Mouse (Mus musculus) embryonic facial prominence, embryonic 10.5 days (tissue): Measurements from ENCODE around the gene Dhrs7c. TPM values are rescaled to one million over a fixed set of nuclear protein-coding genes. Genes with fewer than 3 reads are reported as not detected.

Source experiments
- DNase-seq: peaks from one replicate; pipeline ENCODE4 v3.0.0-alpha.2; 2017; ENCODE audit warnings: low spot score
- H3K27ac ChIP-seq: fragments of 300-500 bp; sonication (generic); replicated peaks from 2 replicates; pipeline ENCODE4 v1.5.1; 2016; ENCODE audit warnings: mild to moderate bottlenecking
- H3K27me3 ChIP-seq: fragments of 300-500 bp; sonication (generic); replicated peaks from 2 replicates; pipeline ENCODE4 v1.6.1; 2016; ENCODE audit warnings: low read depth, mild to moderate bottlenecking; ENCODE audit not compliant: poor library complexity, severe bottlenecking
- H3K36me3 ChIP-seq: fragments of 300-500 bp; sonication (generic); replicated peaks from 2 replicates; pipeline ENCODE4 v1.6.1; 2016; ENCODE audit warnings: mild to moderate bottlenecking, moderate library complexity
- H3K4me1 ChIP-seq: fragments of 300-500 bp; sonication (generic); 2 replicates; pipeline ENCODE4 v1.6.1; 2016
- H3K4me3 ChIP-seq: fragments of 300-500 bp; sonication (generic); 2 replicates; pipeline ENCODE4 v1.5.1; 2016; ENCODE audit warnings: mild to moderate bottlenecking, moderate library complexity
- H3K9me3 ChIP-seq: fragments of 300-500 bp; sonication (generic); 2 replicates; pipeline ENCODE4 v1.6.1; 2016; ENCODE audit warnings: mild to moderate bottlenecking
- WGBS: fragments of 180-500 bp; shearing (Covaris S2); methylation state at CpG from one replicate; pipeline ENCODE4 v1.1.7; 2016; 5-methylcytosine and 5-hydroxymethylcytosine counted together
- polyA plus RNA-seq: library from polyadenylated mRNA; unstranded; fragments of >200 nt; fragmentation: Nextera tagmentation; extraction: Ambion mirVana; gene quantifications from 2 replicates; pipeline ENCODE4 v1.2.1, GENCODE M21; 2016

The Dhrs7c gene
- polyA plus RNA-seq, 1 experiment from 2014 or later, result not detected

DNA sequence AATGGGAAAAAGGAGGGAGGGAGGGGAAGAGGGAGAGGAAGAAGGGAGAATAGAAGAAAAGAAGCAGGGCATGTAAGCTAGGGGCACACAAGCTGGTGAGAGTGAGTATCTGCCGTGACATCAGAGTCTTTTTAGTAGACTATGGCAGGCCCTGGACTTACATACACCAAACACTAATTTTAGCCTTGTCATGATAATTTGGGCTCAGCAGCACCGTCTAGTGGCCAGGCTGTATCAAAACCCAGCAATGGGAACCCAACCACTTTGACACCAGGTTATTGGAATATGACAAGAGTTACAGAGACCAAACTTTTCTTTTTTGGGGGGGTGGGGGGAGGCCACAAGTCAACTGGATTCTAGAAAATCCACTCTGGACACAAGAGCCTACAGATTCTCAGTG is 57.0 kb downstream of the Dhrs7c start:
- H3K36me3 ChIP-seq, result no peaks in the 10 kb centered on the region
- 44% methylated on average over 2 of the region's 2 CpGs for WGBS
- peaks cover 20% of the 10 kb centered on the region for H3K4me1 ChIP-seq
- H3K27me3 ChIP-seq, result no peaks in the 10 kb centered on the region
- no peaks in the 10 kb centered on the region for H3K9me3 ChIP-seq
- H3K27ac ChIP-seq, result no peak overlapping the region
- DNase-seq, result peak; percentile 36
- H3K4me3 ChIP-seq, result no peak overlapping the region

DNA sequence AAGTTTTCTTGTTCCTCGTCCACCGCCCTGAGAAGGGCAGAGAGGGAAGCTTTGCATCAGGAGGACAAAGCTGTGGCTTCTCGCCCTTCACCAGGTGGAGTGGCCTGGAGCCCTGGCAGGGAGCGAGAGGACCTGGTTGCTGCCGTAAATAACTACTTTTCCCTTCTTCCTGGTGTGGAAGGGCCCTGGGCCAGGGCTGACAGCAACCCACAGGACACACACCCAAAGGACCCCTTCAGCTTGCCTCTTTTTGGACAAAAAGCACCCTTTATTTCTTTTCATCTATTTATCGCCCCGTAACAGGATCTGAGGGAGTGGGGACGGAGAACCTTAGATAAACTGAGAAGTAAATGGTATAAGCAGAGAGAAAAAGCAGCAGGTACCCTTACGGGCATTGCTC is 60.5 kb downstream of the Dhrs7c start:
- no peak overlapping the region for H3K4me3 ChIP-seq
- DNase-seq, result no peak
- H3K27ac ChIP-seq, result no peak overlapping the region
- H3K9me3 ChIP-seq, result no peaks in the 10 kb centered on the region
- H3K27me3 ChIP-seq, result no peaks in the 10 kb centered on the region
- 85% methylated on average over 9 of the region's 9 CpGs for WGBS
- no peaks in the 10 kb centered on the region for H3K36me3 ChIP-seq
- H3K4me1 ChIP-seq, result peaks cover 21% of the 10 kb centered on the region

DNA sequence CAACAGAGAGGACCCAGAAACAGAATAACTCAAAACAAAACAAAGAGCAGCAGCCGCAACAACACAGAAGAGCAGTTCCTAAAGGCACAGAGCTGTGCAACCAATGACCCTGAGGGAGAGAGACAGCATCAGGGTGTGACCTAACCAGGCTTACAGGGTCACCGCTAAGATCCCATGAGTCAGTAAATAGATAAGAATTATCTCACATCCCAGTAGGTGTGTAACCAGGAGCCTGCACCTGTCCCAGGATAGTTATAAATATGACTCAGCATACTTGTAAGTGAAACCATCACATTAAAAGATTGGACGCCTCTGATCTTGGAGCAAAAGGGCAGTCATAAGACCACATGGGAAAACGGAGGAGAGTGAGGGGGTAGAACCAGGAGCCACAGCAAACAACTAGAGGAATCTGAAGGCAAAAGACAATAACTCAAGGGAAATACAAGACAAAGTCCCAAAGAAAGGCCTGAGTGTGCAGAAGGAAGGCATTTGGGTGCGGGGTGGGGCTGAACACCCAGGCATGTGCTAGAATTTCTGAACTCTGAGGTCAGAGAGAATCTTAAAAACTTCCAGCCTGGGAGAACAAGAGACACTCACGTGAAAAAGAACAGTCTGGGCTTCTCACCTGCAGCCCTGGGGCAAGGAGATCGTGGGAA is 62.9 kb downstream of the Dhrs7c start:
- Histone ChIP-seq H3K27me3 (no peaks in the 10 kb centered on the region), H3K4me1 (peaks cover 17% of the 10 kb centered on the region), H3K27ac (peak overlapping the region; percentile 59; the same call in 1 of the 2 replicates), H3K36me3 (no peaks in the 10 kb centered on the region), H3K9me3 (no peaks in the 10 kb centered on the region), H3K4me3 (no peak overlapping the region)
- DNase-seq, result no peak
- 45% methylated on average over 7 of the region's 7 CpGs for WGBS

DNA sequence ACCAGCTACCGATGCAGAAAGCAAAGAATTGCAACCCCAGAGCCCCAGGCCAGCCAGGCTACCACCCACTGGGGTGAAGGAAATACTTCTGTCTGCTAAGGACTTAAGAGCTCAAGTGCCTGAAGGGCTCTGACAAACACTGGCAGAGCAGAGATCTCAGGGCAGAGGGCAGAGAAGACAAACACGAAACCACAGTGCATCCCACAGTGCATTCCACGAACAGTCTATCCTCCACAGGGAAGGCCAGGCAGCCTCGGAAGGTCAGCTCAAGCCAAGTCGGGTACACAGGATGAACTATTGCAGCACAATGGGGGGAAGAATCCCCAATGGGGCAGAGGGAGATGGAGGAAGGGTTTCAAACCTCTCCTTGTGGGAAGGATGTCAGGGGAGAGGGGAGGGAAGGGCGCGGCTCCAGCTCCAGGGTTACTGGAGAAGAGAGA is 63.4 kb downstream of the Dhrs7c start:
- H3K4me3 ChIP-seq, result peak overlapping the region; percentile 13; the same call in 1 of the 2 replicates
- H3K27ac ChIP-seq, result peak overlapping the region; percentile 59
- WGBS, result 1% methylated on average over 7 of the region's 7 CpGs
- no peaks in the 10 kb centered on the region for H3K9me3 ChIP-seq
- peak; percentile 25 for DNase-seq
- H3K36me3 ChIP-seq, result no peaks in the 10 kb centered on the region
- no peaks in the 10 kb centered on the region for H3K27me3 ChIP-seq
- peaks cover 17% of the 10 kb centered on the region for H3K4me1 ChIP-seq

DNA sequence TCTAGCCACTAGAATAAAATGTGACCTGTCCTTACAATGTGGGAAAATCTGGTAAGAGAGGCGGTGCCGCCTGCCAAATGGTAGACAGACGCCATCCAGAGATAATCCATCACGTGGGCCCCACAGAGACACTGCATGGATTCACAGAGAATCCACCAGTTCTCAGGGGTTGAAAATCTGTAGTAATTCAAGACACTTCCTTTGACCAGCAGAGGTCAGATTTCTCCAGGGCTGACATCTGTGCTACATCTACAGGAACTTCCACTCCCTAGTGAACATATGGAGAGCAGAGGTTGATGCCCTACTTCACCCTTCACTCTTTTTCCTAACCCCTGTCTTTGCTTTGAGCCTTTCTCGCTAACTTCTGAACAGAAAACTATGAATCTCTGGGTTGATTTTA is 67.1 kb downstream of the Dhrs7c start:
- H3K36me3 ChIP-seq, result no peaks in the 10 kb centered on the region
- H3K27ac ChIP-seq, result no peak overlapping the region
- no peak for DNase-seq
- whole genome bisulfite sequencing, result 60% methylated on average over 5 of the region's 5 CpGs
- no peak overlapping the region for H3K4me3 ChIP-seq
- no peaks in the 10 kb centered on the region for H3K27me3 ChIP-seq
- no peaks in the 10 kb centered on the region for H3K9me3 ChIP-seq
- peaks cover 17% of the 10 kb centered on the region for H3K4me1 ChIP-seq

Other genes starting within 250 kb of the Dhrs7c start
- gene Rcvrn, start 102.9 kb upstream of the Dhrs7c start, polyA plus RNA-seq, result not detected in 2 replicates
- gene Glp2r, start 27.0 kb upstream of the Dhrs7c start, polyA plus RNA-seq, result 0.03 TPM in 1 of 2 replicates, not detected in the other
- not detected in 2 replicates for gene Gsg1l2, start 23.6 kb upstream of the Dhrs7c start, polyA plus RNA-seq
- gene Usp43, start 124.0 kb downstream of the Dhrs7c start, polyA plus RNA-seq, result 0.80 and 1.2 TPM in 2 replicates
- gene Cfap52, start 167.5 kb downstream of the Dhrs7c start, polyA plus RNA-seq, result 0.34 and 0.55 TPM in 2 replicates
- gene Stx8, start 168.0 kb downstream of the Dhrs7c start, polyA plus RNA-seq, result 44.7 and 44.8 TPM in 2 replicates